Mouse (Mus musculus) left cerebral cortex, postnatal 36 days (tissue): ENCODE measurements around the gene Slit3. TPM values are rescaled to one million over a fixed set of nuclear protein-coding genes. Genes with fewer than 3 reads are reported as not detected.

Experiments used
- DNase-seq, 2 experiments: peaks; one replicate each; pipeline ENCODE4 v3.0.0; 2021 to 2022; ENCODE audit warnings: low spot score in 2 of 2, mixed read lengths in 1 of 2
- intact Hi-C: fragments of 180-260 bp; cut with DNase I; formaldehyde crosslinking; loops from one replicate; pipeline ENCODE4 v1.15.1; 2025
- total RNA-seq, 2 experiments: library from RNA; stranded (reverse); gene quantifications; 2 replicates each; pipeline ENCODE4 v1.2.3; 2021

The Slit3 gene
- total RNA-seq, 2 experiments from 2014 or later, result 43.7 to 71.5 TPM

DNA sequence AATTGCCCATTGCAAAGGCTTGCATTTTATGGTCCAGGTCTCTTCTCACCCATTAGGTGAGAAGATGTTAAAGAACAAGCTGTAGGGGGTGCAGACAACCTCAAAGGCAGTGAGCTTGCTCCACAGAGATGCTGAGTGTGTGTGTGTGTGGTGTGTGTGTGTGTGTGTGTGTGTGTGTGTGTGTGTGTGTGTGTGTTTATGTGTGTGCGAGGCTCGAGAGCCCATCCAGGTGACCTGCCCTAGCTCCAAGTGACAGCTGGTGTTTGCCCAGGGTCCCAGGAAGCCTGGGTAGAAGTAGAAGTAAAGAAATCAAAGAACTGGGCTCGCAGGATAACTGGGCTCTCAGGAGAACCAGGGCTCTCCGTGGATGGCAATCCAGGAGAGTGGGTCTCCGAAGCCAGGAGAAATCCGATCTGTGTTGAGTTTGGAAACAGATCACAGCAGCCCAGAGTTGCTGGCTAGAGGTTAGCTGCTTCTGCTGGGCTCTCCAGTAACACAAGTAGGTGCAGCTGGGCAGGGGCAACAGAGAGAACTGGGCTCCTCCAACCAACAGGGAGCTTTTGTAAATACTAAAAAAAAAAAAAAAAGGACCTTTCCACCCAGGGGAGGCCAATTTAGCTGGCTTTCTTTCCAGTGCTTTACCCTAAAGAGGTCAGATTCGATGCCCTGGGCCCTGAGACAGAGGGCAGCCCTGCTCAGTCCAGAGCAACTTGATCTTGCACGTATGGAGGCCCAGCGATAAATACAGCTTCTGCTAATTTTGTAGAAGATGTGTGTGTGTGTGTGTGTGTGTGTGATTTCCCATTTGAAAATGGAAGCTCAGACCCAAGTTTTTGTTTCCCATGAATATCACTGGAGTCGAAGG lies 204.3 kb downstream of the Slit3 start:
- intact Hi-C loops, result no loop called here
- DNase-seq, result no peak

DNA sequence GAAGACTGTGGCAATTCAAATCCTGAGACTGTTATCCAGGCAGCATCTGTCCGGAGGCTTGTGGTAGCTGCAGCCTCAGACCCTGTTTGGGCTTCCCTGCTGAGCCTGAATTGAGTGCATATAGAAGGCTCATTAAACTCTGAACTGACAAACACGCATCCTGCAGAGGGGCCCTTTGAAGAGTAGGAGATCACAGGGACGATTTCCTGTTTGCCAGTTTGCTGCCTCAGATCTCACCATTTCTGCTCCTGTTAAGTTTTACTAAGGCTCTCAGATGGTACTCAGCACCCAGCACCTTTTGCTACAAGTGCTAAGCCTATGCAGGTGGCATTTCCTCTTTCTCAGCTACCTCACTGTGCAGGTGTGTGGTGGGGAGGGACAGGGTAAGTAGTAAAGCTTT lies 205.3 kb downstream of the Slit3 start:
- DNase-seq, result no peak
- intact Hi-C loops, result no loop called here

- intact Hi-C loops, result no loop called here
These were observed 206.9 kb downstream of the Slit3 start for GRCm38 (mm10) chr11:35327899-35328298.

GRCm38 (mm10) chr11:35331476-35331875 lies 210.5 kb downstream of the Slit3 start:
- DNase-seq, result no peak
- intact Hi-C loops, result no loop called here

More at GRCm38 (mm10) chr11:35327899-35328298, 206.9 kb downstream of the Slit3 start:
- DNase-seq, result no peak

DNA sequence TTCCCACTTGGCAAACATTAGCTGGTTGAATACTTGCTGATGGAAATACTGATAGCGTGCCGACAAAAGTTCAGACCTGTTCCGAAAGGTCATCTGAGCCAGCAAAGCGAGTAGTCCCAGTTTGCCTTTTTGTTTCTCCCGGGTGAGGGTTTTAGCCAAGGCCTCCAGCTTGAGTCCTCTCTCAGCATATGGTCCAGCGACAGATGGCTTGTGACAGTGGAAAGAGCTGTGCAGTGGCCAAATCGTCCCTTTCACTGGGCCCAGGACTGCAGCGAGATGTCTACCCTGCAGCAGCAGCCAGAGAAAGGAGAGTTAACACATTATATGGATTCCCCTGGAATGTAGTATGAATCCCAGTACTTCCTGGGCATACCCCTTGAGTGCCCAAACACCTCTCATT lies 215.5 kb downstream of the Slit3 start:
- no peak for DNase-seq
- intact Hi-C loops, result no loop called here

DNA sequence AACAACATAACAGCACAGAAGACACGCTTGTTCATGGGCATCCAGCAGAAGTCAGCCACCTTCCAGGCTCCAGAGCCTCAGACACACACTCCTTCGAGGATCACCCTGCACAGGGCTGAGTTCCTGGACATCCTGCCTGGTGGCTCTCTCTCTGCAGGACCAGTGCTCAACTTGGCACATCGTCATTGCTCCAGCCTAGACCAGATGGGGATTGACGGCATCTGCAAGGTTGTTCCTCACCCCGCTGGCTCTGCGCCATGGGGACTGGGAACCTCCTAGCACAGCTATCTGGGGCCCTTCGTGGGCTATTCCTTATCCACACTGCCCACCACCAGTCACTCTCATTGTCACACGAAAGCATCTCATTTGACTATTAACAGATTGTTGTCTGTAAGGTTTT lies 216.5 kb downstream of the Slit3 start:
- no peak for DNase-seq
- intact Hi-C loops, result no loop called here

GRCm38 (mm10) chr11:35337927-35338819 lies 217.1 kb downstream of the Slit3 start:
- intact Hi-C loops, result no loop called here
- no peak for DNase-seq

GRCm38 (mm10) chr11:35340752-35341151 lies 219.7 kb downstream of the Slit3 start:
- DNase-seq, result no peak
- intact Hi-C loops, result no loop called here

- intact Hi-C loops, result loop anchor here (2.0 kb wide), 1 partner anchor 52 kb away; no protein-coding TSS in a partner anchor
- peak; percentile 12 to 13 for DNase-seq
These were observed 221.5 kb downstream of the Slit3 start for GRCm38 (mm10) chr11:35342486-35342885.

DNA sequence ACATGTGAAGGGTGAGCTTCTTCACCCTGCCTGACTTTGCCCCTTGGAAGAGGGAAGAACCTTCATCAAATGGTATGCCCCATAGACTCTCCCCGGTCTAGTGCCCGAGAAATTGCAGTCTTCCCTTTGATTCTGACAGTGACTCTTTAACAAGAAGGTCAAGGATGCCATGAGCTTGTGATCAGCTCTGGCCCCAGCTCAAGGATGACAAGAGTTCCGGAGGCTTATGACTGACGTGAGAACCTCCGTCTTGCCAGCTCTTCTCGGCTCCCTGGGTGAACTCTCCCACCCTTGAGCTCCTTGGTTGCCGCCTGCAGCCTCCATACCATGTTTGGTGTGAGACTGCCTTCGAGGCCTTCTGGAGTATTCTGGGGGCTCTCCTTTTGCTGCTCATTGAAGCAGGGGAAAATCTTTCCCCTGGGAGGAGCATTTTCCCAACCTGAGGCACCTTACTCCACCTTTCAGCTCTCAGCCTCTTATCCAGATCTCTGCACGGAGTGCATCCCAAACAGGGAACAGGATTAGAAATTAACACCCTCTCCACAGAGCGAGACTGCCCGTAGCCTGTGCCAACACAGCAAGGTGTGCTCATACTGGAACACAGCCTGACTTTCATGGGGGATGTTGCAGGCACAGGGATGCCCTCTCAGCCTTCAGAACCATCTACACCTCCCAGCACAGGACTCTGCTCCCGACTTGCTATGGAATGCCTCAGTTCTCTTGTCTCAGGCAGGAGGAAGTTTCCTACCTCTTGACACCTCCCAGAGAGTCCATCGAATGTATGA lies 224.9 kb downstream of the Slit3 start:
- intact Hi-C loops, result no loop called here
- no peak for DNase-seq

DNA sequence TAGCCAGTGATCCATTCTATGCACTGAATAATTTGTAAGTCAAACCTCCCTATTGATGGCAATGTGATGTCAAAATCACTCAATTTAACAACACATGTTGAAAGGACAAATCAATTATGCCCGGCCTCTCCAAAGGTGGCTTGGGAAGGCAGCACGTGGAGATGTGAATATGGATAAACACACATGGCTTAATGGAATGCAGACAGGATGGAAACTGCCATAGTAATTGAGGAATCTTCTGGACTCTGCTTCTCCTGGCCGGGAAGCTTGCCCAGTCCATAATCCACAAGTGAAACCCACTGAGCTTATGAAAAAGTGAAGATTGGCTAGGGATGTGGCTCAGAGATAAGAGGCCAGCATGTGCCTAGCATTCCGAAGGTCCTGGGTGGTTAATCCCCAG lies 227.1 kb downstream of the Slit3 start:
- intact Hi-C loops, result no loop called here

GRCm38 (mm10) chr11:35350968-35351367 lies 229.9 kb downstream of the Slit3 start:
- DNase-seq, result peak; percentile 17 to 24
- intact Hi-C loops, result no loop called here

More for the DNA sequence above, 227.1 kb downstream of the Slit3 start:
- DNase-seq, result no peak

GRCm38 (mm10) chr11:35351376-35351775 lies 230.4 kb downstream of the Slit3 start:
- no peak for DNase-seq
- intact Hi-C loops, result no loop called here

DNA sequence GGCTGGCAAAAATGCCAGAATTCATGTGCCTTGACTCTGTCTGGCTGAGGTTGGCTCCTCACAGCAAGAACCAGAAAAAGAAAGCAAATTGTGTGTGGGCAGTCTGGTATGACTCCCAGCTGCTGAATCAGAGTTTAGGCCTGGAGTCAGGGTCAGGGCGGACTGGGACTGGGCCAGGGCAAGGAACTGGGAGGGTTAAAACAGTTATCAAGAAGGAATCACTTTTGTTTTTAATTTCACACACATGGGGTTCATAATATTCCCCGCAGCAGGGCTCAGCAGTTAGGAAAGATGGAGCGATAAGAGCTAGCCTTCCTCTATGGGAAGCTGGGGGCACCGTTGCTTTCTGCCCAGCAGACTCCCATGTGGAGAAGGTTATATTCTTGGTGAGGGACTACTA lies 234.8 kb downstream of the Slit3 start:
- intact Hi-C loops, result no loop called here
- DNase-seq, result no peak

DNA sequence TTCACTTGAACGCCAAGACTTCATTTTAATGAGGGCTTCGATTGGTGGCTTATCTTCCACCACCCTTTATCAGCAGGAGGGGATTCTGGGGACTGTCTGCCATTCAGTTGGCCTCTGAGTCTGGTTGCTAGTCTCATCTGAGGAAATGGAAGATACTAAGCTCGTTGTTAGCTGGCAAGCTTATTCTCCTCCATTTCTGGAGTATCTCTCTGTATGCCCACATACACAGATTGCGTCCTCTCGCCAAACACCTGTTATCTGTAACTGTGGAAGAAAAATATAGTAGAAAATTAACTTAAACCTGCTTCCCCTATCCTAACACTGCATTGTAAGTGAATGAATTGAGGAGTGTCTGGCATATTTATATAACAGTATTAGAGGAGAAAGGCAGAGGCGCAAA lies 240.0 kb downstream of the Slit3 start:
- intact Hi-C loops, result no loop called here
- peak; percentile 30 to 45 for DNase-seq

- intact Hi-C loops, result no loop called here
- DNase-seq, result no peak
These were observed 242.0 kb downstream of the Slit3 start for GRCm38 (mm10) chr11:35362975-35363374.

GRCm38 (mm10) chr11:35364469-35364868 lies 243.4 kb downstream of the Slit3 start:
- intact Hi-C loops, result no loop called here

DNA sequence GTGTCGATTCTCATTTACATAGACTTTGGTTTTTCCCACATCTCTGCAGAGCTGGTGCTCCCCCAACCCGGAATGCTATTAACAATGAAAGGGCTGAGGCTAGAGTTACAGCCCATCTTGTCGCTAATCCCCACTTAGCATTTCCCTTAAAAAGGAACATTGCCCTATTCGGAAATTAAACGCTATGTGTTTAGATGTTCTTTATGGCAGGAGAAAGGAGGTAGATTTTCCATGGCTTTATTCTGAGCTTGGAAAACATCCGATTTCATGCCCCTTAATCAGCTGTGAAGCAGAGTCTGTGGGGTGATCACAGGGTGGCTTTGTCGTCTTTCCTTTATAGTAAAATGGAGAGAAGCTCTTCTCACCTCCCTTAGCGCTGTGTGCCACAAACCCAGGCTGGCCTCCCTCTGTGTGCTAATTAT lies 244.5 kb downstream of the Slit3 start:
- no peak for DNase-seq
- intact Hi-C loops, result no loop called here

More at GRCm38 (mm10) chr11:35364469-35364868, 243.4 kb downstream of the Slit3 start:
- DNase-seq, result no peak

DNA sequence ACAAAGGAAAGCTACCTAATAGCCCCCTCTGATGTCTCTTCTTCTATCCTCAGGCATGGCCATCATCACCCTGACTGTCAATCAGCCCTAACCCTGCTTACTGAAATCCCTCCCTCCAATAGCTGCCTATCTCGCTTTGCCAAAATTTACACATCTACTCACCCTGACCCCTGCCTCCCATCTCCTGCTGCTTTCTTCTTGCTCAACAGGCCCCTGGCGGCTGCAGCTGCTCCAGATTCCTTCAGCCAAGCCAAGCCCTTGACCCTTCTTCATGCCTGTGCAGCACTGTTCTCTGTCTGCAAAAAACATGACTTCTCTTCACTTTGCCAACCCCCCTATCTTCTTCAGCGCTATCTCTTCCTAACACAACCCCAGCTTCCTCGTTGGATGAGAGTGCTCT lies 245.6 kb downstream of the Slit3 start:
- intact Hi-C loops, result no loop called here

DNA sequence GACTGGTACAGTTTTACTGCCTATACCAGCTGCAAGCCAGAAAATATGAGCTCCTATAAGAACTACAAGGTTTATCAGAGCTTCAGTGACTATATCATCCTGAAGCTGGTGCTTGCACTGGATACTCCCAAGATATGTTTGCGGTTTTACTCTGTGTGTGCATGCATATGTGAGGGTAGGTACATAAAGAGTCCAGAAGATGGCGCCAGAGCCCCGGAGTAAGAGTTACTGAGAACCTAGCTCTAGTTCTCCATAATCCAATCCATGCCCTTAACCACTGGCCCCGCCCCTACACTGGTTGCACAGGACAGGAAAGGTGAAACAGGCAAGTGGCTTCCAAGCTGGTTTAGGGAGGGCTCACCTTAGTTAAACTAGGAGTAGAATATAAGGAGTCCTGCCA lies 246.2 kb downstream of the Slit3 start:
- intact Hi-C loops, result no loop called here
- no peak for DNase-seq

More for the DNA sequence above, 245.6 kb downstream of the Slit3 start:
- DNase-seq, result no peak
